Mouse (Mus musculus) midbrain, embryonic 16.5 days (tissue): ENCODE measurements around the gene Limk1. TPM values are rescaled to one million over a fixed set of nuclear protein-coding genes. Genes with fewer than 3 reads are reported as not detected.

Experiments
- ATAC-seq: fragments of 200-750 bp; cut with Nextera tagmentation; 2 replicates; pipeline ENCODE4 v1.8.0; 2017; ENCODE audit warnings: moderate TSS enrichment
- H3K27ac ChIP-seq: fragments of 300-500 bp; sonication (generic); 2 replicates; pipeline ENCODE4 v1.5.1; 2014; ENCODE audit warnings: mild to moderate bottlenecking, low read length, mixed read lengths
- H3K27me3 ChIP-seq: fragments of 300-500 bp; sonication (generic); 2 replicates; pipeline ENCODE4 v1.6.1; 2014; ENCODE audit warnings: low read depth, low read length, mixed read lengths; ENCODE audit not compliant: control insufficient read depth, insufficient read depth
- H3K36me3 ChIP-seq: fragments of 300-500 bp; sonication (generic); 2 replicates; pipeline ENCODE4 v1.6.1; 2014; ENCODE audit warnings: mild to moderate bottlenecking, low read length, moderate library complexity, mixed read lengths; ENCODE audit not compliant: control insufficient read depth, insufficient read depth
- H3K4me1 ChIP-seq: fragments of 300-500 bp; sonication (generic); 2 replicates; pipeline ENCODE4 v1.6.1; 2014; ENCODE audit warnings: mild to moderate bottlenecking, low read length, mixed read lengths; ENCODE audit not compliant: control insufficient read depth, insufficient read depth
- H3K4me2 ChIP-seq: fragments of 300-500 bp; sonication (generic); 2 replicates; pipeline ENCODE4 v1.6.1; 2014; ENCODE audit warnings: mild to moderate bottlenecking, low read length, mixed read lengths
- H3K4me3 ChIP-seq: fragments of 300-500 bp; sonication (generic); 2 replicates; pipeline ENCODE4 v1.5.1; 2014; ENCODE audit warnings: low read depth, mild to moderate bottlenecking, low read length, moderate library complexity, mixed read lengths
- H3K9ac ChIP-seq: fragments of 300-500 bp; sonication (generic); 2 replicates; pipeline ENCODE4 v1.6.1; 2014; ENCODE audit warnings: low read depth, low read length, mixed read lengths
- H3K9me3 ChIP-seq: fragments of 300-500 bp; sonication (generic); replicated peaks from 2 replicates; pipeline ENCODE4 v1.6.1; 2014; ENCODE audit warnings: mild to moderate bottlenecking, low read length, mixed read lengths; ENCODE audit not compliant: control insufficient read depth, poor library complexity, severe bottlenecking
- WGBS: fragments of 180-500 bp; shearing (Covaris S2); extraction: QIAGEN DNeasy Blood & Tissue Kit; methylation state at CpG from one replicate; pipeline ENCODE4 v1.1.7; 2014; 5-methylcytosine and 5-hydroxymethylcytosine counted together
- polyA plus RNA-seq: library from polyadenylated mRNA; unstranded; fragments of >200 nt; fragmentation: Nextera tagmentation; extraction: Ambion mirVana; gene quantifications from 2 replicates; pipeline ENCODE4 v1.2.1, GENCODE M21; 2015

The Limk1 gene
- polyA plus RNA-seq, 1 experiment from 2014 or later: 17.8 TPM

DNA sequence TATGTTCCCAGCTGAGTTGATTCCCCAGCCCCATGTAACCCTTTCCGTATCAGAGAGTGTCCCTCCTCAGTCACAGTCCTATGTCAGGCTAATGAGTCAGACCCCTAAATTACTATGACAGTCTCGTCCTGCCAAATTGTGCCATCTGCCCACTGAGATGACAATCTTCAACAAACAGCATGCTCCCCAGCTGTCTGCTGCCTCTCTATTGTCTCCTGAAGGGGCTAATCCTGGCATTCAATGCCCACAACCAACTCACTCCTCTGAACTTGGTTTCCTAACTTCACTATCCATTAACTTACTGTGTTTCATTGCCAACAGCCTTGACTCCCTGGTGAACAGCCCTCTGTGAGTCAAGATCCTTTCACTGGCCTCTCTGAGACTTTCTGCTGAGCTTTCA, 4.0 kb downstream of the Limk1 start:
- no peak overlapping the region for H3K27ac ChIP-seq
- no peak overlapping the region for H3K9ac ChIP-seq
- no peaks in the 10 kb centered on the region for H3K27me3 ChIP-seq
- H3K4me1 ChIP-seq: peaks cover 13% of the 10 kb centered on the region
- H3K9me3 ChIP-seq: no peaks in the 10 kb centered on the region
- no peak for ATAC-seq
- WGBS: 62% methylated on average over 2 of the region's 2 CpGs
- H3K4me3 ChIP-seq: no peak overlapping the region
- no peak overlapping the region for H3K4me2 ChIP-seq
- H3K36me3 ChIP-seq: peaks cover 14% of the 10 kb centered on the region

- Histone ChIP-seq H3K4me3 (no peak overlapping the region), H3K27me3 (no peaks in the 10 kb centered on the region), H3K36me3 (peaks cover 14% of the 10 kb centered on the region), H3K4me1 (peaks cover 13% of the 10 kb centered on the region), H3K27ac (no peak overlapping the region), H3K9ac (no peak overlapping the region), H3K4me2 (no peak overlapping the region), H3K9me3 (no peaks in the 10 kb centered on the region)
- no peak for ATAC-seq
- WGBS: 74% methylated on average over 2 of the region's 2 CpGs
Measured at GRCm38 (mm10) chr5:134683813-134684212, 4.6 kb downstream of the Limk1 start.

GRCm38 (mm10) chr5:134680238-134680637, 8.2 kb downstream of the Limk1 start:
- 87% methylated on average over 12 of the region's 12 CpGs for WGBS
- no peak overlapping the region for H3K4me2 ChIP-seq
- H3K9ac ChIP-seq: no peak overlapping the region
- H3K4me1 ChIP-seq: peaks cover 15% of the 10 kb centered on the region
- no peaks in the 10 kb centered on the region for H3K9me3 ChIP-seq
- no peaks in the 10 kb centered on the region for H3K27me3 ChIP-seq
- H3K27ac ChIP-seq: no peak overlapping the region
- no peak for ATAC-seq
- peaks cover 6% of the 10 kb centered on the region for H3K36me3 ChIP-seq
- H3K4me3 ChIP-seq: no peak overlapping the region

DNA sequence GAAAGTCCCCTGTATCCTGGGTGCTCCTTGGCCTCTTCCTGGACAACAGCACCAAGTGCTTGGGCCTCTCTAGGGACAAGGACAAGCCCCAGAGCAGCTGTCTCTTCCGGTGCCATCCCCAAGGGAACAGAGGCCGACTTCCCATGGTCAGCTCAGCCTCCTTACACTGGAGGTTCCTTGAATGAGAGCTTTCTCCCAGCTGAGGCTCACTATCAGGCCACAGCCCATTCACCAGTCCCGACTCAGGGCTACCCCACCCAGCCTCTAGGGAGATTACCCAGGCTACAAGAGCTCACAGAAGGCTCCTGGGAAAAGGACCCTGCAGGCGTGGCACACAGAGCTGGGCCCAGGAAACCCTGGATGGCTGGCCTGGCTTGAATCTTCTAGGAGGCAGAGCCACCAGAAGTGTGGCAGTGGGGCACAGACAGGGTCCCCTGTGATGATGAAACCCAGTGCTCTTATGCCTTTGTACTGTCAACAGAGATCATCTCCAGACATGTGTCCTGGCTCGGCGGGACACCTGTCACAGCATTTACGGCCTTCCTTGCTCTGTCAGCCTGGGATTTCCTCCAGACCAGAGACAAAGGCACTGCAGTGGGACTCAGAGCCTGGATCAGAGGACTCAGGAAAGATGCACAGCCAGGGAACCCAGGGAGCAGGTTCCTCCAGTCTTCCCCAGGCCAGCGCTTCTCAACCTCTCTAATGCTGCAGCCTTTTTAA, 9.4 kb downstream of the Limk1 start:
- Histone ChIP-seq H3K27ac (0 out of 2 replicates have a peak overlapping the region, but pooled peaks have one; percentile 5), H3K4me3 (no peak overlapping the region), H3K4me2 (no peak overlapping the region), H3K9me3 (no peaks in the 10 kb centered on the region), H3K9ac (no peak overlapping the region), H3K36me3 (peaks cover 5% of the 10 kb centered on the region), H3K27me3 (no peaks in the 10 kb centered on the region), H3K4me1 (peaks cover 15% of the 10 kb centered on the region)
- no peak for ATAC-seq
- 61% methylated on average over 8 of the region's 8 CpGs for WGBS

DNA sequence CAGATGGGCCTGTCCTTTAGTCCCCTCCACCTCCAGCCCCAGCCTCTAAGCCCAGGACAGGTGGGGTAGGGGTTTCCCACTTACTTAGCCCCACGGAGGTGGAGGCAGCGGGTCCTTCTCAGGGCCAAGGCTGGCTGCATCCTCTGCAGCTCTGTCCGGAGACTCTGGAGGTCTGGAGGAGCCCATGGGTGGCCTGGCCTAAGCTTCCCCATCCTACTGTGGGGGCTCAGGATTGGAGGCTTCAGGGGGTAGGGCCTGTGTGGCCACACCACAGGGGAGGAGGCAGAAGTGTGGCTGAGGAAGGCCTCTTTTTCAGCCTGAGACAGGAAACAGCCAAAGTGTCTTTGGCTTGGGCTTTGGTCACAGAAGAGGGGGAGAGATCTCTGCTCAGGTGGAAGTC, 10.4 kb downstream of the Limk1 start:
- Histone ChIP-seq H3K4me3 (no peak overlapping the region), H3K9me3 (no peaks in the 10 kb centered on the region), H3K27me3 (no peaks in the 10 kb centered on the region), H3K4me2 (no peak overlapping the region), H3K4me1 (peaks cover 15% of the 10 kb centered on the region), H3K9ac (no peak overlapping the region), H3K27ac (no peak overlapping the region), H3K36me3 (peaks cover 2% of the 10 kb centered on the region)
- WGBS: 66% methylated on average over 3 of the region's 3 CpGs
- ATAC-seq: no peak

- no peak overlapping the region for H3K9ac ChIP-seq
- no peak overlapping the region for H3K4me3 ChIP-seq
- no peaks in the 10 kb centered on the region for H3K27me3 ChIP-seq
- H3K4me1 ChIP-seq: peaks cover 15% of the 10 kb centered on the region
- H3K27ac ChIP-seq: no peak overlapping the region
- no peak for ATAC-seq
- no peak overlapping the region for H3K4me2 ChIP-seq
- peaks cover 5% of the 10 kb centered on the region for H3K36me3 ChIP-seq
- H3K9me3 ChIP-seq: no peaks in the 10 kb centered on the region
- 94% methylated on average over 5 of the region's 5 CpGs for WGBS
Measured at GRCm38 (mm10) chr5:134677491-134677890, 10.9 kb downstream of the Limk1 start.

GRCm38 (mm10) chr5:134675956-134676759, 12.2 kb downstream of the Limk1 start:
- Histone ChIP-seq H3K4me2 (peak overlapping the region; percentile 49), H3K9ac (peak overlapping the region; percentile 55), H3K36me3 (peaks cover 12% of the 10 kb centered on the region), H3K27me3 (no peaks in the 10 kb centered on the region), H3K4me3 (peak overlapping the region; percentile 24), H3K27ac (peak overlapping the region; percentile 65), H3K4me1 (peaks cover 17% of the 10 kb centered on the region), H3K9me3 (no peaks in the 10 kb centered on the region)
- ATAC-seq: peak; percentile 74
- WGBS: under 1% methylated on average over 14 of the region's 14 CpGs

DNA sequence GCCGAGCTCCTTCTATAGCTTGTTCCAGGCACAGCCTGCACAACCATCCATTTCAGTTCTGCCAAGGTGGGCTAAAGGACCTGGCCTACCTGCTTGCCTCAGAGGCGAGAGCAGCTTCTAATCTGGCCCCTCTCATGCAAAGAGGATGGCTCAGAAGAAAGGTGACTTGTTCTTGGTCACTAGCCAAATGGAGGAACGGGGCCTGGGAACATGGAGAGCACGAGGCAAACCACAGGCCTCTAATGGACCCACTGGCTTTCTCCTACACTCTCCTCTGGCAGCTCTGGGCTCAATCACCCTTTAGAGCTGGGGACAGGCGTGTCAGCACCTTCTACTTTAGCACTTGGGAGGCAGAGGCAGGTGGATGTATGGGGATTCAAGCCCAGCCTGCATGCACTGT, 13.4 kb downstream of the Limk1 start:
- WGBS: 71% methylated on average over 5 of the region's 5 CpGs
- Histone ChIP-seq H3K9ac (peak overlapping the region; percentile 55; the same call in 1 of the 2 replicates), H3K27me3 (no peaks in the 10 kb centered on the region), H3K36me3 (peaks cover 17% of the 10 kb centered on the region), H3K9me3 (no peaks in the 10 kb centered on the region), H3K4me3 (no peak overlapping the region), H3K27ac (no peak overlapping the region), H3K4me2 (no peak overlapping the region), H3K4me1 (peaks cover 17% of the 10 kb centered on the region)
- ATAC-seq: no peak

DNA sequence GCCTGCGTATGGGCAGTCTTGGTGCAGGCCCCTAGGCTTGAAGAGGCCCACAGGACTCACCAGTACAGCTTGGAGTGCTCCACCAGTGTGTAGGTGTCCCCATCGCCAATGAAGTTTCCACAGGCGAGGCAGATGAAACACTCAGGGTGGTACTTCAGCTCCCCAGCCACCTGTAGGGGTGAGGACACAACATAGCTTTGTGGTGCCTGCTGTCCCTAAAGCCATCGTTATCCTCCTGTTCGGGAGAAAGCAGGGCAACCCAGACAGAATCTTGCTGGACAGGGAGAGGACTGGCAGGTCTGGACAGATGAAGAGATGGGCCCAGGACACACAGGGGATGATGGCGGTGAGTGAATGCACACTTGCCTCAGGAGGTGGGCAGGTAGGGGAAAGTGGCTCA, 15.8 kb downstream of the Limk1 start:
- no peak overlapping the region for H3K27ac ChIP-seq
- no peak overlapping the region for H3K4me3 ChIP-seq
- no peaks in the 10 kb centered on the region for H3K27me3 ChIP-seq
- no peaks in the 10 kb centered on the region for H3K9me3 ChIP-seq
- no peak overlapping the region for H3K9ac ChIP-seq
- peaks cover 26% of the 10 kb centered on the region for H3K36me3 ChIP-seq
- H3K4me1 ChIP-seq: peaks cover 17% of the 10 kb centered on the region
- 91% methylated on average over 6 of the region's 6 CpGs for WGBS
- no peak overlapping the region for H3K4me2 ChIP-seq
- no peak for ATAC-seq
